Mouse (Mus musculus) E14TG2a.4 (cell line): ENCODE measurements around the gene Bcl2.

Source experiments
- H3K27me3 ChIP-seq: 2 replicates; pipeline ENCODE4 v1.6.1; 2014; ENCODE audit warnings: low read length, control low read depth; ENCODE audit not compliant: insufficient read depth
- H3K36me3 ChIP-seq: 2 replicates; pipeline ENCODE4 v1.6.1; 2014; ENCODE audit warnings: low read length, control low read depth; ENCODE audit not compliant: insufficient read depth
- H3K4me1 ChIP-seq: replicated peaks from 2 replicates; pipeline ENCODE4 v1.6.1; 2014; ENCODE audit warnings: low read depth, low read length, control low read depth
- H3K4me3 ChIP-seq: replicated peaks from 2 replicates; pipeline ENCODE4 v1.5.1; 2014; ENCODE audit warnings: mild to moderate bottlenecking, low read length
- H3K9me3 ChIP-seq: 2 replicates; pipeline ENCODE4 v1.6.1; 2014; ENCODE audit warnings: low read length, control low read depth
- CTCF ChIP-seq: conservative IDR thresholded peaks from 2 replicates; pipeline ENCODE4 v1.5.1; 2014; ENCODE audit warnings: low read length
- NANOG ChIP-seq: IDR thresholded peaks from 2 replicates; pipeline ENCODE4 v1.6.1; 2014; ENCODE audit warnings: borderline replicate concordance, low read length, mixed read lengths
- POU5F1 ChIP-seq: IDR thresholded peaks from 2 replicates; pipeline ENCODE4 v1.6.1; 2014; ENCODE audit warnings: low read length, borderline replicate concordance

Bcl2 gene

DNA sequence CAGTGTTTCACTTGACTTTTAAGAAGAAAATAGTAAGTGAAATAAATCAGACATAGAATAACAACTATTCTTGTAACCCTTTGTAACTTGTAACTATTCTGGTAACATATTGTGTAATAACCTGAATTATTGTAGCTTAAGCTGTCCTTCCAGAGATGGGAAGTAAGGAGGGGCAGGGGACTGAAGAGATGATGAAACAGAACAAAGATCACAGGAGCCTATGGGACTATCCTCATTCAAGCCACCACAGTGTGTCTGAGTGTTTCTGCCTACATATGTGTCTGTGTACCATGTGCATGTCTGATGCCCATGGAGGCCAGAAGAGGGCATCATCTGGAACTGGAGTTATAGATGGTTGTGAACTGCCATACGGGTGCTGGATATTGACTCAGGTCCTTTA, 49.1 kb downstream of the Bcl2 start:
- no peaks in the 10 kb centered on the region for H3K27me3 ChIP-seq
- no peaks in the 10 kb centered on the region for H3K4me1 ChIP-seq
- H3K9me3 ChIP-seq: no peaks in the 10 kb centered on the region
- TF ChIP-seq NANOG: no peak
- TF ChIP-seq POU5F1: no peak
- TF ChIP-seq CTCF: no peak
- no peaks in the 10 kb centered on the region for H3K36me3 ChIP-seq
- no peak overlapping the region for H3K4me3 ChIP-seq

DNA sequence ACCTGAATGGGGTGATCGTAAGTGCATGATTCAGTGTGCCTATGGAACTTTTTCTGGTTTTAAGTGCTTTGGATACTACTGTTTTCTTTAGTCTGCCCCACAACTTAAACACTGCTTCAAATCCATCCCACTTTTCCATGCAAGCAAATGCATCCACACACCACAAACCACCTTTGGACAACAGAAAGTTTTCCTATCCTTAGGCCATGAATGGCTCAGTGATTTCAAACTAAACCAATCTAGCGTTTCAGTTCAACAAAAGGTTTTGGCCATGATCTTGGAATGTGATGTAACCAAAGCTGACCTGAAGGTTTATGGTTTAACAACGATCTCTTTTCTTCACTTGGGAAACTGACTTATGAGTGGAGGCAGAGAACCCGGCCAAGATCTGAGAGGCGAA, 51.6 kb downstream of the Bcl2 start:
- Histone ChIP-seq H3K36me3 (no peaks in the 10 kb centered on the region), H3K9me3 (no peaks in the 10 kb centered on the region), H3K4me3 (no peak overlapping the region), H3K27me3 (no peaks in the 10 kb centered on the region), H3K4me1 (no peaks in the 10 kb centered on the region)
- TF ChIP-seq NANOG: no peak
- TF ChIP-seq POU5F1: no peak
- TF ChIP-seq CTCF: no peak

DNA sequence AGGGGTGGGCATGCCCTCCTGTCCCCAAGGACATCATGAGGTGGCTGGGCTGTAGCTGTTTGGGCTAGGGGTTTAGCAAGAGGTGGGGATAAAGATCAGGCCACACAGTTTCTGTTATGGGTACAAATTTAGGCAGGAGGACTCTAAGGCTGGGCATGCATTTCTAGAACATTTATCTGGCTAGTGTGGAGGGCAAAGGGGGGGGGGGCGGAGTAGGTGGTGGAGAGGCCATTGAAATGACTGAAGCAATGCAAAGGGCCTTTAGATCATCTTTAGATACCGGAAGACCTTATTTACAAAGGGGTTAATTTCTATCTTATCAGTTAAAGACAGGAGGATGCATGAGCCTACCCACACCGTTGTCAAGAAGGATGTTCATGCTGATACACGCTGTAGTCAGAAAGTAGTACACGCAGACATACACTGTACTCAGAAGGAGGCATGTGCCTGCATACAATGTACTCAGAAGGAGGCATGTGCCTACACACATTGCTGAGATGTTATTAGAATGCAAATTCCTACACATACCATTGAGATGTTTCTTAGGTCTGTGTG, 55.7 kb downstream of the Bcl2 start:
- Histone ChIP-seq H3K4me3 (no peak overlapping the region), H3K9me3 (no peaks in the 10 kb centered on the region), H3K4me1 (no peaks in the 10 kb centered on the region), H3K27me3 (no peaks in the 10 kb centered on the region), H3K36me3 (no peaks in the 10 kb centered on the region)
- TF ChIP-seq NANOG: no peak
- no peak for TF ChIP-seq CTCF
- TF ChIP-seq POU5F1: no peak

DNA sequence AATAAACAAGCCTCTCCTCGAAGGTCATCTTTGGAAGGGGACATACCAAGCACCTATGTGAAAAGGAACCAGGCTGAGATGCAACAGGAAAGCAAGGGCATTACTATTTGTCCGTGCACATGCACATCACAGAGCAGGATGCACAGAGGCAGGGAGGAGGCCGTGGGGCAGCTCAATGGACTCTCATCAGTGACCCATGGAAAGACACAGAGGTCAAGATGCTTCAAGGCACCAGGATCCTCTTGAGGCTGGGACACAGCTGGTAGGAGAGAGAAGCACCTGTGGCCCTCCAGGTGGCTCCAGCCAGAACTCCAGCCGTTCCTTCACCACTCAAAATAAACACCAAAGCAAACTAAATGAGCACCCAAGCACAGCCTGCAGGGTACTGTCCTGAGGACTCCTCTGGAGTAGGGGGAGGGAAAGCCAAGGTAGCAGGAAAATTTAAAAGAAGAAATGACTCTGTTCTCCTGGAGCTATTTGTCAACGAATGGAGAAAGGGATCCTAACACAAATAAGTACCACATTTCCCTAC, 57.8 kb downstream of the Bcl2 start:
- H3K4me3 ChIP-seq: no peak overlapping the region
- no peaks in the 10 kb centered on the region for H3K36me3 ChIP-seq
- no peaks in the 10 kb centered on the region for H3K27me3 ChIP-seq
- no peaks in the 10 kb centered on the region for H3K9me3 ChIP-seq
- TF ChIP-seq CTCF (no peak), NANOG (no peak)
- H3K4me1 ChIP-seq: no peaks in the 10 kb centered on the region

DNA sequence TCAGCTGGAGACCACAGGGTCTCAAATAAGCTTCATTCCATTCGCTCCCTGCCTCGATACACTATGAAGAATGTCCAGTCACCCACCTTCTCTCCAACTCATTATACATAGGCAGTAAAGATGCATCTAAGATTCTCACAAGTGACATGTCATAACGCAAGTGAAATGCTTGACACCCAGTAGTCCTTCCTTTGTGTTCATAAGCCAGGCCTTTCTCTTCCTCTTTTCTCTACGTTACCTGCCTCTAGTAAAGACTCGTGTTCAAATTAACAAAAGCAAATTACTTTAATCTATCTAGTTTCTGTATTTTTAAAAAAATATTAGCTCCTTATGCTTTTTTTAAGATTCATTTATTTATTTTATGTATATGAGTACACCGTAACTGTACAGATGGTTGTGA, 59.8 kb downstream of the Bcl2 start:
- no peaks in the 10 kb centered on the region for H3K4me1 ChIP-seq
- TF ChIP-seq NANOG (no peak), CTCF (no peak), POU5F1 (no peak)
- H3K4me3 ChIP-seq: no peak overlapping the region
- H3K27me3 ChIP-seq: no peaks in the 10 kb centered on the region
- H3K36me3 ChIP-seq: no peaks in the 10 kb centered on the region
- H3K9me3 ChIP-seq: no peaks in the 10 kb centered on the region

DNA sequence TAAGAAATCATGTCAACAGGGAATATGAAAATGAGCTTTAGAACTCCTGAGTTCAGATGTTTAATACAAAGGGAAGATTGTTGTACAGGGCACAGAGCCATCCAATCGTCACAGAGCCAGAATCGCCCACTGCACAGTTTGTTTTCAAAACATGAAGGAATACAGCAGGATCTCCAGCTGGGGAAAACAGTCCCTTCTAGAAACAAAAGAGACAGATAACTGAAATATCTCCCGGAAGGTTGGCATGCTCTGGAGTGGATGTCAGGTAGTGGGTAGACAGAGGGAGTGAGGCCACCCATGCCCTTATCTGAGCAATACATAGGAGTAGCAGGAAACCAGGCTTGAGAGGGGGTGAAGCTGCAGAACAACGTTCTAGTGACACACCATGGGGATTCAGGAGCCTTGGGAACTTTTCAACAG, 60.6 kb downstream of the Bcl2 start:
- Histone ChIP-seq H3K36me3 (no peaks in the 10 kb centered on the region), H3K4me1 (no peaks in the 10 kb centered on the region), H3K27me3 (no peaks in the 10 kb centered on the region), H3K9me3 (no peaks in the 10 kb centered on the region), H3K4me3 (no peak overlapping the region)
- TF ChIP-seq POU5F1 (no peak), NANOG (no peak), CTCF (no peak)

DNA sequence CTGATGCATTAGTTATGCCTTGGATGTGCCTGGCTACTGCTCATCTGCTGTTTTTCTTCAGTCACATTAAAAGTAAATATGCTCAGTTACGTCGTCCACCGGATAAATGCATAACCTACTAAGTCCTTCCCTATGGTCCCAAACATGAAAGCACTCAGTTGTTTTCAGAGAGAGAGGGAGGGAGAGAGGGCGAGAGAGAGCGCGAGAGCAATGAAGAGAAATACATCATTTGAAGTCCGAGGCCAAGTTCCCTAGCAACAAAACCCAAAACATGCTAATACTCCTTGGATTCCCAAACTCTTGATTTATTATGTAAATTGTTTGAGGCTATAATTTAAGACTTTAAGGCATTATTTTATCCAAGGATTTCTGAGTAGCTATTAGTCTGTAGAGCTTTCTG, 62.9 kb downstream of the Bcl2 start:
- Histone ChIP-seq H3K9me3 (no peaks in the 10 kb centered on the region), H3K36me3 (no peaks in the 10 kb centered on the region), H3K4me3 (no peak overlapping the region), H3K27me3 (no peaks in the 10 kb centered on the region), H3K4me1 (no peaks in the 10 kb centered on the region)
- TF ChIP-seq POU5F1 (no peak), NANOG (no peak), CTCF (no peak)

DNA sequence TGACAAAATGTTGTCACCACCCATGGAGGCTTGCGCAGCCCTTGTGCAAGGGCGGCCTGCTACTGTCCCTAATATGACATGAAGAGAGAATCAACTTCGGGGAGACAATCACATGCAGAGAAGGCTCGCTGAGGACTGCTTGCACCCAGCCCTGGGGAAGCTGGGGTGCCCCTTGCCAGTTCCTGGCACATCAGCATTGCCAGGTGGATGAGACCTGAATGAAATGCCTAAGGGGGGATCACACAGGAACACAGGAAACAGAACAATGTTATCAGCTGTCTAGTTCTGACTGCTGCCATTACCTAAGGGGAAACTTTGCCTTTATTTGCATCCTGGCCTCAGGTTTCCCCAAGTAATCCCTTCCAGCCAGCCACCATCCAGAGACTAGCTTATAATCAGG, 63.6 kb downstream of the Bcl2 start:
- TF ChIP-seq NANOG (no peak), POU5F1 (no peak), CTCF (no peak)
- Histone ChIP-seq H3K36me3 (no peaks in the 10 kb centered on the region), H3K9me3 (no peaks in the 10 kb centered on the region), H3K4me1 (no peaks in the 10 kb centered on the region), H3K27me3 (no peaks in the 10 kb centered on the region), H3K4me3 (no peak overlapping the region)

DNA sequence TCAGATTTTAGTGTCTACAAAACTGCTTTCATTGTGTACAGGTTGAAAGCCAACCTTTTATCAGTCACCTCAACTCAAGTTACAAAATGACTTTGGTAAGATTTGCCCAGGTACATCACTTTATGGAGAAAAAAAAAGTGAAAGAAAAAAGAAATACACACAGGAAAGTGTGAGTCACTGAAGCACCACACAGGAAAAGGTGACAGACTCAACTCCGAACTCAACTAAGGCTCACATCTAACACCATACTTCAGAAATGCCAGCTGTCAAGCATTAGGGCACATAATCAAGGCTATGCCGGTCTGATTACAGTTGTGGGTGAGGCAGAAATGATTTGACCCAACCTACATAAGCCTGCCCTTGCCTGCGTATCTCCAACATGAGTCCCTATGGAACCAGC, 66.7 kb downstream of the Bcl2 start:
- H3K9me3 ChIP-seq: no peaks in the 10 kb centered on the region
- H3K4me3 ChIP-seq: no peak overlapping the region
- H3K27me3 ChIP-seq: no peaks in the 10 kb centered on the region
- no peaks in the 10 kb centered on the region for H3K4me1 ChIP-seq
- no peaks in the 10 kb centered on the region for H3K36me3 ChIP-seq
- TF ChIP-seq POU5F1: no peak
- no peak for TF ChIP-seq NANOG
- no peak for TF ChIP-seq CTCF
